Mouse (Mus musculus) intestine, postnatal 0 days (tissue): Measurements from ENCODE around the gene Pde4d. TPM values are rescaled to one million over a fixed set of nuclear protein-coding genes. Genes with fewer than 3 reads are reported as not detected.

Experiments used
- ATAC-seq: fragments of 200-750 bp; cut with Nextera tagmentation; 2 replicates; pipeline ENCODE4 v1.8.0; 2017; ENCODE audit warnings: mild to moderate bottlenecking, moderate TSS enrichment, moderate library complexity
- H3K27ac ChIP-seq: fragments of 300-500 bp; sonication (generic); 2 replicates; pipeline ENCODE4 v1.5.1; 2014; ENCODE audit warnings: mild to moderate bottlenecking, low read depth, low read length, moderate library complexity
- H3K27me3 ChIP-seq: fragments of 300-500 bp; sonication (generic); replicated peaks from 2 replicates; pipeline ENCODE4 v1.6.1; 2014; ENCODE audit warnings: low read length, mixed read lengths; ENCODE audit not compliant: control insufficient read depth, insufficient read depth
- H3K36me3 ChIP-seq: fragments of 300-500 bp; sonication (generic); 2 replicates; pipeline ENCODE4 v1.6.1; 2014; ENCODE audit warnings: mild to moderate bottlenecking, moderate library complexity; ENCODE audit not compliant: control insufficient read depth, insufficient read depth
- H3K4me1 ChIP-seq: fragments of 300-500 bp; sonication (generic); replicated peaks from 2 replicates; pipeline ENCODE4 v1.6.1; 2014; ENCODE audit warnings: antibody characterized with exemption, low read length, mixed read lengths; ENCODE audit not compliant: control insufficient read depth, insufficient read depth
- H3K4me2 ChIP-seq: fragments of 300-500 bp; sonication (generic); replicated peaks from 2 replicates; pipeline ENCODE4 v1.6.1; 2014; ENCODE audit warnings: low read depth, mild to moderate bottlenecking, moderate library complexity
- H3K4me3 ChIP-seq: fragments of 300-500 bp; sonication (generic); 2 replicates; pipeline ENCODE4 v1.5.1; 2014; ENCODE audit warnings: low read depth, low read length
- H3K9ac ChIP-seq: fragments of 300-500 bp; sonication (generic); 2 replicates; pipeline ENCODE4 v1.6.1; 2014; ENCODE audit warnings: mild to moderate bottlenecking, low read depth, low read length
- H3K9me3 ChIP-seq: fragments of 300-500 bp; sonication (generic); 2 replicates; pipeline ENCODE4 v1.6.1; 2016; ENCODE audit warnings: mixed run types; ENCODE audit not compliant: control insufficient read depth
- CTCF ChIP-seq: sonication (generic); IDR thresholded peaks from 2 replicates; pipeline ENCODE4 v1.5.1; 2016; ENCODE audit warnings: low read depth, mild to moderate bottlenecking, control low read depth, antibody characterized with exemption, moderate library complexity
- WGBS: fragments of 180-500 bp; shearing (Covaris S2); extraction: QIAGEN DNeasy Blood & Tissue Kit; methylation state at CpG from one replicate; pipeline ENCODE4 v1.1.7; 2014; 5-methylcytosine and 5-hydroxymethylcytosine counted together
- polyA plus RNA-seq: library from polyadenylated mRNA; unstranded; fragments of >200 nt; fragmentation: Nextera tagmentation; extraction: Ambion mirVana; gene quantifications from 2 replicates; pipeline ENCODE4 v1.2.1, GENCODE M21; 2015

The Pde4d gene
- polyA plus RNA-seq, 1 experiment from 2014 or later, result 17.8 TPM

- no peak overlapping the region for H3K9ac ChIP-seq
- no peak overlapping the region for H3K4me3 ChIP-seq
- no peaks in the 10 kb centered on the region for H3K4me1 ChIP-seq
- no peak overlapping the region for H3K4me2 ChIP-seq
- H3K9me3 ChIP-seq, result no peaks in the 10 kb centered on the region
- H3K27ac ChIP-seq, result no peak overlapping the region
- no peaks in the 10 kb centered on the region for H3K27me3 ChIP-seq
- TF ChIP-seq CTCF, result no peak
- peaks cover 12% of the 10 kb centered on the region; the same call in 1 of the 2 replicates for H3K36me3 ChIP-seq
- no peak for ATAC-seq
- 96% methylated on average over 13 of the region's 13 CpGs for WGBS
Measured at GRCm38 (mm10) chr13:109932688-109933087, 1482.9 kb downstream of the Pde4d start.

GRCm38 (mm10) chr13:109933554-109933953, 1483.8 kb downstream of the Pde4d start:
- TF ChIP-seq CTCF, result no peak
- H3K27me3 ChIP-seq, result no peaks in the 10 kb centered on the region
- WGBS, result 93% methylated on average over 7 of the region's 7 CpGs
- no peak overlapping the region for H3K4me3 ChIP-seq
- no peak overlapping the region for H3K9ac ChIP-seq
- ATAC-seq, result no peak
- no peak overlapping the region for H3K4me2 ChIP-seq
- H3K9me3 ChIP-seq, result no peaks in the 10 kb centered on the region
- H3K27ac ChIP-seq, result no peak overlapping the region
- peaks cover 17% of the 10 kb centered on the region for H3K36me3 ChIP-seq
- no peaks in the 10 kb centered on the region for H3K4me1 ChIP-seq

- Histone ChIP-seq H3K36me3 (peaks cover 40% of the 10 kb centered on the region), H3K4me2 (no peak overlapping the region), H3K9me3 (no peaks in the 10 kb centered on the region), H3K9ac (no peak overlapping the region), H3K4me3 (no peak overlapping the region), H3K27ac (no peak overlapping the region), H3K27me3 (no peaks in the 10 kb centered on the region), H3K4me1 (no peaks in the 10 kb centered on the region)
- ATAC-seq, result no peak
- 96% methylated on average over 5 of the region's 5 CpGs for WGBS
- TF ChIP-seq CTCF, result no peak
Measured at GRCm38 (mm10) chr13:109936866-109937265, 1487.1 kb downstream of the Pde4d start.

GRCm38 (mm10) chr13:109944822-109945551, 1495.2 kb downstream of the Pde4d start:
- Histone ChIP-seq H3K9ac (no peak overlapping the region), H3K9me3 (no peaks in the 10 kb centered on the region), H3K4me1 (no peaks in the 10 kb centered on the region), H3K4me2 (no peak overlapping the region), H3K36me3 (peaks cover 47% of the 10 kb centered on the region), H3K27me3 (no peaks in the 10 kb centered on the region), H3K27ac (no peak overlapping the region), H3K4me3 (no peak overlapping the region)
- TF ChIP-seq CTCF, result no peak
- 68% methylated on average over 7 of the region's 7 CpGs for WGBS
- ATAC-seq, result no peak

- WGBS, result 79% methylated on average over 14 of the region's 14 CpGs
- Histone ChIP-seq H3K27ac (no peak overlapping the region), H3K9ac (no peak overlapping the region), H3K4me1 (no peaks in the 10 kb centered on the region), H3K4me3 (no peak overlapping the region), H3K36me3 (peaks cover 53% of the 10 kb centered on the region), H3K9me3 (no peaks in the 10 kb centered on the region), H3K4me2 (no peak overlapping the region), H3K27me3 (no peaks in the 10 kb centered on the region)
- ATAC-seq, result no peak
- TF ChIP-seq CTCF, result no peak
Measured at GRCm38 (mm10) chr13:109951466-109951865, 1501.7 kb downstream of the Pde4d start.

- Histone ChIP-seq H3K4me1 (no peaks in the 10 kb centered on the region), H3K27me3 (no peaks in the 10 kb centered on the region), H3K9me3 (no peaks in the 10 kb centered on the region), H3K36me3 (peaks cover 36% of the 10 kb centered on the region), H3K27ac (no peak overlapping the region), H3K4me3 (no peak overlapping the region), H3K9ac (no peak overlapping the region), H3K4me2 (no peak overlapping the region)
- TF ChIP-seq CTCF, result no peak
- WGBS, result 96% methylated on average over 8 of the region's 8 CpGs
- ATAC-seq, result no peak
Measured at GRCm38 (mm10) chr13:109954189-109954588, 1504.4 kb downstream of the Pde4d start.
